Mouse (Mus musculus): Measurements from ENCODE around the gene Hps4. TPM values are rescaled to one million over a fixed set of nuclear protein-coding genes. Genes with fewer than 3 reads are reported as not detected.

Hps4 gene
- polyA plus RNA-seq, 1 experiment from 2014 or later, result 25.3 TPM

- no peak for TF ChIP-seq CTCF (IDR thresholded peaks at IDR 0.05; ENCODE audit: low read depth)
Observed at GRCm38 (mm10) chr5:112356322-112356721, 13.4 kb downstream of the Hps4 start.

GRCm38 (mm10) chr5:112359520-112359919 is 16.6 kb downstream of the Hps4 start:
- TF ChIP-seq CTCF (IDR thresholded peaks at IDR 0.05; ENCODE audit: low read depth), result no peak
- no peaks in the 10 kb centered on the region for H3K27me3 ChIP-seq (ENCODE audit: insufficient read depth, low read length)
- H3K27ac ChIP-seq, result no peak overlapping the region
- H3K4me3 ChIP-seq (replicated peaks; ENCODE audit: low read depth, low read length), result no peak overlapping the region
- WGBS, result 95% methylated on average over 4 of the region's 4 CpGs
- no peak overlapping the region for H3K4me2 ChIP-seq (ENCODE audit: low read length)
- H3K4me1 ChIP-seq (replicated peaks; ENCODE audit: insufficient read depth, low read length), result no peaks in the 10 kb centered on the region
- ATAC-seq (replicated peaks; ENCODE audit: low FRiP score, low read depth), result no peak
- no peak overlapping the region for H3K9ac ChIP-seq (ENCODE audit: low read depth, low read length)
- DNase-seq (ENCODE audit: low spot score), result no peak
- H3K9me3 ChIP-seq (replicated peaks; ENCODE audit: low read length), result no peaks in the 10 kb centered on the region
- peaks cover 13% of the 10 kb centered on the region for H3K36me3 ChIP-seq (ENCODE audit: insufficient read depth, low read length)

More at GRCm38 (mm10) chr5:112356322-112356721, 13.4 kb downstream of the Hps4 start:
- H3K4me2 ChIP-seq (ENCODE audit: low read length), result no peak overlapping the region
- ATAC-seq (replicated peaks; ENCODE audit: low FRiP score, low read depth), result peak; percentile 13; the same call in 1 of the 2 replicates
- H3K4me1 ChIP-seq (replicated peaks; ENCODE audit: insufficient read depth, low read length), result no peaks in the 10 kb centered on the region
- no peaks in the 10 kb centered on the region for H3K27me3 ChIP-seq (ENCODE audit: insufficient read depth, low read length)
- no peaks in the 10 kb centered on the region for H3K9me3 ChIP-seq (replicated peaks; ENCODE audit: low read length)
- no peak for DNase-seq (ENCODE audit: low spot score)
- H3K36me3 ChIP-seq (ENCODE audit: insufficient read depth, low read length), result peaks cover 11% of the 10 kb centered on the region
- no peak overlapping the region for H3K4me3 ChIP-seq (replicated peaks; ENCODE audit: low read depth, low read length)
- H3K9ac ChIP-seq (ENCODE audit: low read depth, low read length), result no peak overlapping the region
- WGBS, result 87% methylated on average over 9 of the region's 9 CpGs
- no peak overlapping the region for H3K27ac ChIP-seq

GRCm38 (mm10) chr5:112360077-112360476 is 17.2 kb downstream of the Hps4 start:
- Histone ChIP-seq H3K9ac (ENCODE audit: low read depth, low read length) (no peak overlapping the region), H3K27ac (no peak overlapping the region), H3K9me3 (replicated peaks; ENCODE audit: low read length) (no peaks in the 10 kb centered on the region), H3K4me1 (replicated peaks; ENCODE audit: insufficient read depth, low read length) (no peaks in the 10 kb centered on the region), H3K4me2 (ENCODE audit: low read length) (no peak overlapping the region), H3K36me3 (ENCODE audit: insufficient read depth, low read length) (peaks cover 16% of the 10 kb centered on the region), H3K4me3 (replicated peaks; ENCODE audit: low read depth, low read length) (no peak overlapping the region), H3K27me3 (ENCODE audit: insufficient read depth, low read length) (no peaks in the 10 kb centered on the region)
- WGBS, result 90% methylated on average over 3 of the region's 3 CpGs
- ATAC-seq (replicated peaks; ENCODE audit: low FRiP score, low read depth), result no peak
- no peak for DNase-seq (ENCODE audit: low spot score)
- no peak for TF ChIP-seq CTCF (IDR thresholded peaks at IDR 0.05; ENCODE audit: low read depth)

GRCm38 (mm10) chr5:112364184-112364797 is 21.4 kb downstream of the Hps4 start:
- WGBS, result 73% methylated on average over 10 of the region's 10 CpGs
- Histone ChIP-seq H3K9me3 (replicated peaks; ENCODE audit: low read length) (no peaks in the 10 kb centered on the region), H3K36me3 (ENCODE audit: insufficient read depth, low read length) (peaks cover 34% of the 10 kb centered on the region), H3K4me2 (ENCODE audit: low read length) (no peak overlapping the region), H3K4me3 (replicated peaks; ENCODE audit: low read depth, low read length) (no peak overlapping the region), H3K27me3 (ENCODE audit: insufficient read depth, low read length) (no peaks in the 10 kb centered on the region), H3K4me1 (replicated peaks; ENCODE audit: insufficient read depth, low read length) (no peaks in the 10 kb centered on the region), H3K27ac (no peak overlapping the region), H3K9ac (ENCODE audit: low read depth, low read length) (no peak overlapping the region)
- ATAC-seq (replicated peaks; ENCODE audit: low FRiP score, low read depth) (no peak), DNase-seq (ENCODE audit: low spot score) (no peak)
- no peak for TF ChIP-seq CTCF (IDR thresholded peaks at IDR 0.05; ENCODE audit: low read depth)

GRCm38 (mm10) chr5:112366879-112367278 is 24.0 kb downstream of the Hps4 start:
- Histone ChIP-seq H3K27ac (no peak overlapping the region), H3K27me3 (ENCODE audit: insufficient read depth, low read length) (no peaks in the 10 kb centered on the region), H3K4me3 (replicated peaks; ENCODE audit: low read depth, low read length) (no peak overlapping the region), H3K9ac (ENCODE audit: low read depth, low read length) (no peak overlapping the region), H3K36me3 (ENCODE audit: insufficient read depth, low read length) (peaks cover 41% of the 10 kb centered on the region), H3K9me3 (replicated peaks; ENCODE audit: low read length) (no peaks in the 10 kb centered on the region), H3K4me1 (replicated peaks; ENCODE audit: insufficient read depth, low read length) (no peaks in the 10 kb centered on the region), H3K4me2 (ENCODE audit: low read length) (no peak overlapping the region)
- ATAC-seq (replicated peaks; ENCODE audit: low FRiP score, low read depth) (no peak), DNase-seq (ENCODE audit: low spot score) (no peak)
- TF ChIP-seq CTCF (IDR thresholded peaks at IDR 0.05; ENCODE audit: low read depth), result no peak
- WGBS, result 94% methylated on average over 6 of the region's 6 CpGs

GRCm38 (mm10) chr5:112367338-112367737 is 24.5 kb downstream of the Hps4 start:
- Histone ChIP-seq H3K9me3 (replicated peaks; ENCODE audit: low read length) (no peaks in the 10 kb centered on the region), H3K27me3 (ENCODE audit: insufficient read depth, low read length) (no peaks in the 10 kb centered on the region), H3K36me3 (ENCODE audit: insufficient read depth, low read length) (peaks cover 41% of the 10 kb centered on the region), H3K4me1 (replicated peaks; ENCODE audit: insufficient read depth, low read length) (no peaks in the 10 kb centered on the region), H3K27ac (no peak overlapping the region), H3K4me3 (replicated peaks; ENCODE audit: low read depth, low read length) (no peak overlapping the region), H3K4me2 (ENCODE audit: low read length) (no peak overlapping the region), H3K9ac (ENCODE audit: low read depth, low read length) (no peak overlapping the region)
- WGBS, result 89% methylated on average over 4 of the region's 4 CpGs
- DNase-seq (ENCODE audit: low spot score) (no peak), ATAC-seq (replicated peaks; ENCODE audit: low FRiP score, low read depth) (no peak)
- TF ChIP-seq CTCF (IDR thresholded peaks at IDR 0.05; ENCODE audit: low read depth), result peak; percentile 17; the same call in 1 of the 2 replicates

GRCm38 (mm10) chr5:112367929-112368328 is 25.0 kb downstream of the Hps4 start:
- 88% methylated on average over 12 of the region's 12 CpGs for WGBS
- H3K4me3 ChIP-seq (replicated peaks; ENCODE audit: low read depth, low read length), result no peak overlapping the region
- H3K27ac ChIP-seq, result no peak overlapping the region
- ATAC-seq (replicated peaks; ENCODE audit: low FRiP score, low read depth) (no peak), DNase-seq (ENCODE audit: low spot score) (no peak)
- no peak for TF ChIP-seq CTCF (IDR thresholded peaks at IDR 0.05; ENCODE audit: low read depth)
- no peaks in the 10 kb centered on the region for H3K4me1 ChIP-seq (replicated peaks; ENCODE audit: insufficient read depth, low read length)
- H3K27me3 ChIP-seq (ENCODE audit: insufficient read depth, low read length), result no peaks in the 10 kb centered on the region
- H3K9me3 ChIP-seq (replicated peaks; ENCODE audit: low read length), result no peaks in the 10 kb centered on the region
- H3K4me2 ChIP-seq (ENCODE audit: low read length), result no peak overlapping the region
- no peak overlapping the region for H3K9ac ChIP-seq (ENCODE audit: low read depth, low read length)
- peaks cover 46% of the 10 kb centered on the region for H3K36me3 ChIP-seq (ENCODE audit: insufficient read depth, low read length)

Data from kidney, postnatal 0 days (tissue).